Mouse (Mus musculus) cerebellum, adult 8-10 months (tissue): ENCODE data around the gene Adcy10.

Experiments
- DNase-seq: peaks from one replicate; pipeline ENCODE4 v3.0.0; 2022

Adcy10 gene

DNA sequence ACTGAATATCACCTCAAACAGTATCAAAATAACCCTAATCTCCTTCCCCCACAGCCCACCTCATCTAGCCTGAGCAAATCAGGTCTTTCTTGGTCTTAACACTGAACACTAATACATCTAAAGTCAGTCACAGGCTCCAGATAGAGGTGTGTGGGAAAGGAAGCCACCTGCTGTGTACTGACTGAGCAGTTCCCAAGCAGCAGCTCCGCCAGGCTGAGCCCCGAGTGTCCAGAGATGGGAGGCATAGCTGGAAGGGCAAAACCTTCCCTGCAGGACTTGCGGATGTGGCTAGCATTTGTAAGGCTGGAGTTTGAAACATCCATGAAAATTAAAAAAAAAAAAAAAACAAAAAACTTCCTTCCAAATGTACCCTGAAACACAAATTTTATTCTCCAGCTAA is 120.1 kb downstream of the Adcy10 start:
- DNase-seq = no peak

- DNase-seq = no peak
Measured at GRCm38 (mm10) chr1:165605774-165606173, 120.8 kb downstream of the Adcy10 start.

- DNase-seq = no peak
Measured at GRCm38 (mm10) chr1:165608904-165609303, 123.9 kb downstream of the Adcy10 start.

- no peak for DNase-seq
Measured at GRCm38 (mm10) chr1:165609495-165610320, 124.7 kb downstream of the Adcy10 start.

- no peak for DNase-seq
Measured at GRCm38 (mm10) chr1:165610321-165610999, 125.5 kb downstream of the Adcy10 start.

DNA sequence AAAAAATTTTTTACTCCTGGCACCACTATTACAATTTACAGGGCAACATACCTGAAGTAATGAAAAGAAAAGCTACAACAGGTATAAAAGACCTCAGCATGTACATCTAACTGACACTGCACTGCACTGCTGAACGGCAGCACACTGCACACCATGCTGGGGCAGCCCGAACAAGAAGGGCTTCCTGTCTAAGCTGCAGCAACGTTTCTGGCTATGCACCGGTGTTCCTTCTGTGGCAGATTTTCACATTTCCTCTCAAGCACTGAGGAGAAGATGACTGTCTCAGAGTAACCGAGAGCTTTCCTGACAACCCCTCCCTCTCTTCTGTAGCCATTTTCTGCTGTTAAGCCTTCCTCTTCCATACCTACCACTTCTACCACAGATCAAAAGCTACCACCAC is 127.7 kb downstream of the Adcy10 start:
- DNase-seq = no peak

GRCm38 (mm10) chr1:165613926-165614325 is 128.9 kb downstream of the Adcy10 start:
- DNase-seq = no peak

DNA sequence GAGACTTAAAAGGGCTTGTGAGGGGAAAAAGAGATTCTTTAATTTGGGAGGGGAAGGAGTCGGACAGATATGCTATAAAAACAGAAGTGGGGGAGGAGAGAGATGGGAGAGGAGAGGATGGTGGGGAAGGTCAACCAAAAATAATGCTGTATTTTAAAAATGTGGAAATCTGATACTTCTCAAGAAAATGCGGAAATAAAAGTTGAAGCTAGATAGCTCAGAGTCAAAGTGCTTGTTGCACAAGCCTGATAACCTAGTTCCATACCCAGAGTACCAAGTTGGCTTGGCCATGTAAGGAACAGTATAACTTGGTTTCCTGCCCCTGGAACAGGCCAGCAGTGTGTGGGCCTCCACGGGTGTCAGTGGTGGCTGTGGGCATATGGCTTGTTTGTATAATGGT is 129.8 kb downstream of the Adcy10 start:
- no peak for DNase-seq

DNA sequence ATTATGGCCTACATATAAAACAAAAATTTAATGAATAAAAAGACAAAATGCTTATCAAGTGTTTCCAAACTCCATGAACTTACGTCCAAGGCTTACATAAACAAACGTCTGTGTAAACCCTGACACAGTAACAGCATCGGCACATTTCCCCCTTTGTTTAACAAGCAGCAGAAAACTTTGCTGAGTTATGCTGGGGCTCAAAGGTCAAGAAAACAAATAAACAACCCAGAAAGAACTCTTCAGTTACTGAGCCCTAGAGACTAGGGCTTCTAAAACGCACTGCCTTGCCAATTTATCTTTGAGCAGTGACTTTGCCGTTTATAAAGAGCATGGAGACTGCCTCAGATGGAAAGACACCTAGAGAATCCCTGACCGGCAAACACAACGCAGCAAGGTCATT is 131.7 kb downstream of the Adcy10 start:
- DNase-seq = no peak

GRCm38 (mm10) chr1:165617166-165617891 is 132.3 kb downstream of the Adcy10 start:
- no peak for DNase-seq

DNA sequence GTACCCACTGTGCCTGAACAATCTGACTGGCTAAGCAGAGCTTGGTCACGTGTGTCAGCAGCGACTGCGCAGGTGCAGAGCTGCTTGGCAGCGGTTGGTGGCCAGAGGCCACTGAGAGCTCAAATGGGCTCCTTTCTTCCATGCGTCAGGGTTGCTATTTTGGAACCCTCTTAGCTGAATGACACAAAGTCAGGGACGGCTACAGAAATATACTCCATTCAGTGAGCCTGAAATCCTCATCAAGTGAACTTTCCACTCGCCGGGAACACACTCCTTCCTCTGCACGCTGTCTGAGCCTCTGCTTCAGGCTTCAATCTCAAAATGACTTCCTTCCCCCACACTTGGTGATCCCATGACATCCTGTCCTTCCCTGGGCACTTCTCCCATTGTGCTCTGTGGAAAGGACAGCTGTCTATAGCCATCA is 133.2 kb downstream of the Adcy10 start:
- no peak for DNase-seq

DNA sequence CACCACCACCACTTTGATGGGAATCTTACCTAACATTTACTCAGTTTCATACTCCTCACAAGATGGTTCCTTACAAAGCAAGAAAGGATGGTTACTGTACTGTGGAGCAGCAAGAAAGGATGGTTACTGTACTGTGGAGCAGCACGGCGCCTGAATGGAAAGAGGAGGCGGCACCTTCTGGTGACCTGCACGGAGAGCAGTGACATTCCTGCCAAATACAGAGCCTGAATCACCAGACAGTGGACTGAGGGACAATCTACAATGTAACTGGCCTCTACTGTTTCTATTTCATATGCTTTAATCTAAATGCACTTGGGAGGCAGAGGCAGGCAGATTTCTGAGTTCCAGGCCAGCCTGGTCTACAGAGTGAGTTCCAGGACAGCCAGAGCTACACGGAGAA is 140.1 kb downstream of the Adcy10 start:
- DNase-seq = no peak

DNA sequence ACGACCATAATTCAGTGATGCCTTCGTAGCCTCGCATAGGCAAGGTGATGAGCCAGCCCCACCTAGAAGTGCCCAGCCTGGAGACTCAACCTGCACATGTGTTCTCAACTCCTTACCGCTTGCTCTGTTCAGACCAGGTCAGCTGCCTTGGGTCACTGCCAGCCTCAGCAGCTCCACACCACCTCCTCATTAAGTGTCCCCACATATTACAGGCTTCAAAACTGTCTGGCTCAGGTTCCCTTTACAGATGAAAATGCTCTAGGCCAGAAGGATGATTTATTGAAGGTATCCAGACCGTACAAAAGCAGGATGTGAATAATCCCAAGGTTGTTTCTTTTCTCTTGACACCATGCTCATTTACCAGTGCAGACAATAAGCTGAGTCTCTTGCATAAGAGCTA is 140.9 kb downstream of the Adcy10 start:
- no peak for DNase-seq
